Mouse (Mus musculus) stomach, embryonic 16.5 days (tissue): Measurements from ENCODE around the gene Vkorc1. TPM values are rescaled to one million over a fixed set of nuclear protein-coding genes. Genes with fewer than 3 reads are reported as not detected.
"Not testable (repeated sequence)": the region's sequence is repeated elsewhere in the genome, so short reads cannot be mapped to it uniquely, and the experiment has no call there.

Experiments used
- ATAC-seq: fragments of 200-750 bp; cut with Nextera tagmentation; 2 replicates; pipeline ENCODE4 v1.8.0; 2017; ENCODE audit warnings: moderate number of reproducible peaks, moderate TSS enrichment; ENCODE audit not compliant: insufficient read depth, low FRiP score
- H3K27ac ChIP-seq: fragments of 300-500 bp; sonication (generic); 2 replicates; pipeline ENCODE4 v1.5.1; 2014; ENCODE audit warnings: low read length
- H3K27me3 ChIP-seq: fragments of 300-500 bp; sonication (generic); 2 replicates; pipeline ENCODE4 v1.6.1; 2014; ENCODE audit warnings: low read length, control low read depth, mixed read lengths; ENCODE audit not compliant: control insufficient read depth, insufficient read depth
- H3K36me3 ChIP-seq: fragments of 300-500 bp; sonication (generic); 2 replicates; pipeline ENCODE4 v1.6.1; 2014; ENCODE audit warnings: low read length; ENCODE audit not compliant: control insufficient read depth, insufficient read depth
- H3K4me1 ChIP-seq: fragments of 300-500 bp; sonication (generic); 2 replicates; pipeline ENCODE4 v1.6.1; 2014; ENCODE audit warnings: low read length, control low read depth, mixed read lengths; ENCODE audit not compliant: control insufficient read depth, insufficient read depth
- H3K4me2 ChIP-seq: fragments of 300-500 bp; sonication (generic); 2 replicates; pipeline ENCODE4 v1.6.1; 2014; ENCODE audit warnings: low read depth, low read length, mixed read lengths
- H3K4me3 ChIP-seq: fragments of 300-500 bp; sonication (generic); replicated peaks from 2 replicates; pipeline ENCODE4 v1.5.1; 2014; ENCODE audit warnings: mild to moderate bottlenecking, low read length
- H3K9ac ChIP-seq: fragments of 300-500 bp; sonication (generic); 2 replicates; pipeline ENCODE4 v1.6.1; 2014; ENCODE audit warnings: low read length
- H3K9me3 ChIP-seq: fragments of 300-500 bp; sonication (generic); replicated peaks from 2 replicates; pipeline ENCODE4 v1.6.1; 2016; ENCODE audit warnings: low read length, control low read depth; ENCODE audit not compliant: control insufficient read depth
- WGBS: fragments of 180-500 bp; shearing (Covaris S2); extraction: QIAGEN DNeasy Blood & Tissue Kit; methylation state at CpG from one replicate; pipeline ENCODE4 v1.1.7; 2014; 5-methylcytosine and 5-hydroxymethylcytosine counted together
- polyA plus RNA-seq: library from polyadenylated mRNA; unstranded; fragments of >200 nt; fragmentation: Nextera tagmentation; extraction: Ambion mirVana; gene quantifications from 2 replicates; pipeline ENCODE4 v1.2.1, GENCODE M21; 2015

The Vkorc1 gene
- 179 and 184 TPM in 2 replicates for polyA plus RNA-seq

GRCm38 (mm10) chr7:127895442-127895841 is at the start of gene Vkorc1, which contains the start of gene Gm21974:
Vkorc1 (minus strand) TSS chr7:127895617.
Gm21974 (minus strand) TSS chr7:127895454.
- peak within 1 kb of the TSS; percentile 82 for H3K9ac ChIP-seq
- H3K36me3 ChIP-seq: no peaks in the 10 kb centered on the region
- WGBS: 0% methylated on average over 26 of the region's 26 CpGs
- ATAC-seq: peak; percentile 97
- peak within 1 kb of the TSS; percentile 79 for H3K4me3 ChIP-seq
- no peaks in the 10 kb centered on the region for H3K27me3 ChIP-seq
- peaks cover 7% of the 10 kb centered on the region for H3K4me1 ChIP-seq
- no peaks in the 10 kb centered on the region for H3K9me3 ChIP-seq
- peak within 1 kb of the TSS; percentile 83 for H3K4me2 ChIP-seq
- peak within 1 kb of the TSS; percentile 87 for H3K27ac ChIP-seq

DNA sequence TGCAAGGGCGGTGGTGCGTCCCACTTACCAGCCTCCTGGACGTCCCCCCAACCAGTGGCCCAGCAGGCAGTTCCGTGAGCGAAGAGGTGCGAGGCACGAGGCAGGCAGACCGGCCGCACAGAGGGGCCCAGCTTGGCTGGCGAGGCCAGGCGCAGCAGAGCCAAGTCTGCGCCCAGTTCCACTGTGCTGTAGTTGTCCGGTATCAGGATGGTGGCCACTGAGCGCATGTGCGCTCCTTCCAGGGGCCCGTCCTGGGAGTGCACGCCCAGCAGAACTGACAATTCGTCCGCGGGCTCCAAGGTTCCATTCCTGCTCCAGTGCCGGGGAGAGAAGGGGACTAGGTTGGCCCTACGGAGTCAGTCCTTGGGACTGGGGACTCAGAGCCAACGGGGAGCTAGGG is 49.2 kb upstream of the Vkorc1 start:
- no peak overlapping the region for H3K27ac ChIP-seq
- no peak overlapping the region for H3K4me2 ChIP-seq
- no peaks in the 10 kb centered on the region for H3K9me3 ChIP-seq
- ATAC-seq: peak; percentile 52
- H3K36me3 ChIP-seq: no peaks in the 10 kb centered on the region
- H3K4me1 ChIP-seq: no peaks in the 10 kb centered on the region
- H3K9ac ChIP-seq: no peak overlapping the region; the same call in 1 of the 2 replicates
- H3K27me3 ChIP-seq: peaks cover 7% of the 10 kb centered on the region
- 0 out of 2 replicates have a peak overlapping the region, but pooled peaks have one; percentile 5 for H3K4me3 ChIP-seq
- 7% methylated on average over 23 of the region's 23 CpGs for whole genome bisulfite sequencing

DNA sequence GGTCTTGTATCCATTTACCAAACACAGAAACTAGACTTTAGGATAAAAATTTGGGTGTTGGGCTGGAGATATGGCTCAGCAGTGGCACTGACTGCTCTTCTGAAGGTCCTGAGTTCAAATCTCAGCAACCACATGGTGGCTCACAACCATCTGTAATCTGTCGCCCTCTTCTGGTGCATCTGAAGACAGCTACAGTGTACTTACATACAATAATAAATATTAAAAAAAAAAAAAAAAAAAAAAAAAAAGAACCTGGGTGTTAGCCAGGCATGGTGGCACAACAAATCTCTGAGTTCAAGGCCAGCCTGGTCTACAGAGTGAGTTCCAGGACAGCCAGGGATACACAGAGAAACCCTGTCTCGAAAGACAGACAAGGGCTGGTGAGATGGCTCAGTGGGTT is 46.7 kb upstream of the Vkorc1 start:
- H3K27ac ChIP-seq, H3K36me3 ChIP-seq, H3K4me3 ChIP-seq, H3K27me3 ChIP-seq, H3K4me1 ChIP-seq, H3K9ac ChIP-seq, H3K4me2 ChIP-seq, H3K9me3 ChIP-seq, ATAC-seq: not testable (repeated sequence)
- WGBS: 40% methylated on average over 2 of the region's 2 CpGs

GRCm38 (mm10) chr7:127936216-127936884 is 40.9 kb upstream of the Vkorc1 start:
- WGBS: 54% methylated on average over 18 of the region's 18 CpGs
- H3K27ac ChIP-seq: peak overlapping the region; percentile 73; the same call in 1 of the 2 replicates
- H3K9ac ChIP-seq: peak overlapping the region; percentile 78
- H3K27me3 ChIP-seq: no peaks in the 10 kb centered on the region
- H3K4me1 ChIP-seq: peaks cover 31% of the 10 kb centered on the region
- no peaks in the 10 kb centered on the region for H3K36me3 ChIP-seq
- peak overlapping the region; percentile 70 for H3K4me3 ChIP-seq
- ATAC-seq: no peak
- H3K9me3 ChIP-seq: no peaks in the 10 kb centered on the region
- H3K4me2 ChIP-seq: peak overlapping the region; percentile 69

DNA sequence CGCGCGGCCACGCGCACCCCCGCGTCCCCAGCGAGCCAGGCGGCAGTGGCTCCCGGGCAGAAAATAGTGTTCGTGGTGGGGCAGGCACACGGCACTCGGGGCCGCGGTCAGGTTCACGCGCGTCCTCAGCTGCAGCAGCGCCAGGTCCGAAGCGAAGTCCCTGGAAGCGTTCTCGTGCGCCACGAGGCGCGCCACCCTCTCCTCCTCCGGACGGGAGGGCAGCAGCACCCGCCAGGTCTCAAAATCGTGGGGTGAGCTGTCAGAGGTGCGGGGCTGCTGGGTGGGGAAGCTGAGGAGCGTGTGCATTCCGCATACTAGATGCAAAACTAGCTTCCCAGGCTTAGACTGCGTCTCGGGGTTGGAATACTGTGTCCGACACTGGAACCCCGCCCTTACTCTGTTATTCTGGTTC is 40.3 kb upstream of the Vkorc1 start:
- Histone ChIP-seq H3K27ac (peak overlapping the region; percentile 73), H3K4me3 (peak overlapping the region; percentile 70), H3K9ac (peak overlapping the region; percentile 78), H3K9me3 (no peaks in the 10 kb centered on the region), H3K4me1 (peaks cover 35% of the 10 kb centered on the region), H3K27me3 (no peaks in the 10 kb centered on the region), H3K4me2 (peak overlapping the region; percentile 69), H3K36me3 (no peaks in the 10 kb centered on the region)
- WGBS: under 1% methylated on average over 38 of the region's 38 CpGs
- peak; percentile 17; the same call in 1 of the 2 replicates for ATAC-seq

DNA sequence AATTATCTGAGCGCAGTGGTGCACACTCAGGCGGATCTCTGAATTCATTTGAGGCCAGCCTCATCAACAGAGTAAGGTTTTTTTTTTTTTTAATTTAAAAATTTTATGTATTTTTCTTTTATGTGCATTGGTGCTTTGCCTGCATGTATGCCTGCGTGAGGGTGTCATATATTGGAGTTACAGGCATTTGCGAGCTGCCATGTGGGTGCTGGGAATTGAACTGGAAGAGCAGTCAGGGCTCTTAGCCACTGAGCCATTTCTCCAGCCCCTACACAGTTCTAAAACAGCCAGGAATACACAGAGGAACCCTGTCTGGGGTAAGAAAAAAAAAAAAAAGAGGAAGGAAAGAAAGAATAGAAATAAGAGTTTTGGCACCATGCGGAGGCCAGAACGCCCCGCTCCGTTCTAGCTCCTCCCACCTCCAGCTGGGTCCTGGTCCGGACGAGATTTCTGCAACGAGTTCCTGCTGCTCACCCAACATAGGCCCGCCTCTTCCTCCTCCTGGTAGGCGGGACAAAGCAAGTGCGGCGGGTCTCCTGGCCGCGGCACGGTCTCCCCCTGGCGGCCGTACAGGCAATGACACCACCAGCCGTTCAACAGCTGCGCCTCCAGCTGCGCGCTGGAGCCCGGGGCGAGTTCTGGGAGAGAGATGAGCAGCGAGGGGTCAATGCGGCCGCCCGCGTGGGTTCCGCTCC is 39.8 kb upstream of the Vkorc1 start:
- peak overlapping the region; percentile 70 for H3K4me3 ChIP-seq
- peak overlapping the region; percentile 78 for H3K9ac ChIP-seq
- H3K4me2 ChIP-seq: peak overlapping the region; percentile 69
- 6% methylated on average over 32 of the region's 32 CpGs for WGBS
- ATAC-seq: peak; percentile 91
- no peaks in the 10 kb centered on the region for H3K9me3 ChIP-seq
- H3K27ac ChIP-seq: peak overlapping the region; percentile 73
- H3K4me1 ChIP-seq: peaks cover 35% of the 10 kb centered on the region
- H3K27me3 ChIP-seq: no peaks in the 10 kb centered on the region
- H3K36me3 ChIP-seq: no peaks in the 10 kb centered on the region

DNA sequence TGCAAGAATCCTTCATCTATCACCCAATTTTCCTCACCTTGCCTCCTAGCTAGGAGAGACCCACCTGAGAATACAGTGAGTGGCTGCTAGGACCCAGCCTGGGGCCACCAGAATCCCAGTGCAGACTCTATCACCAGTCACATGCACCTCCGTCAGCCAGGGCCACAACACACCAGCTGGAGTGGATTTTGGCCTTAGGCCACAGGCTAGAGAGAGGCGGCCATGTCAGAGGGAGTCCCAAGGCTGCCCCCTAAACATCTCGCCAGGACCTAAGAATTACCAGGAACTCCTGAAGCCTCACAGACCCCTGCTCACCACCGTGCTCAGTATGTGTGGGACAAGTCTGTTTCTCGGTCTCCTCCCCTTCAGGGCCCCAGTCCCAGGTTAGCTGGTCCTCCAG is 38.7 kb upstream of the Vkorc1 start:
- 82% methylated on average over 5 of the region's 5 CpGs for WGBS
- Histone ChIP-seq H3K9ac (peak overlapping the region; percentile 49), H3K4me3 (no peak overlapping the region), H3K36me3 (no peaks in the 10 kb centered on the region), H3K9me3 (no peaks in the 10 kb centered on the region), H3K4me2 (no peak overlapping the region), H3K27me3 (no peaks in the 10 kb centered on the region), H3K27ac (0 out of 2 replicates have a peak overlapping the region, but pooled peaks have one; percentile 11), H3K4me1 (peaks cover 35% of the 10 kb centered on the region)
- no peak for ATAC-seq

DNA sequence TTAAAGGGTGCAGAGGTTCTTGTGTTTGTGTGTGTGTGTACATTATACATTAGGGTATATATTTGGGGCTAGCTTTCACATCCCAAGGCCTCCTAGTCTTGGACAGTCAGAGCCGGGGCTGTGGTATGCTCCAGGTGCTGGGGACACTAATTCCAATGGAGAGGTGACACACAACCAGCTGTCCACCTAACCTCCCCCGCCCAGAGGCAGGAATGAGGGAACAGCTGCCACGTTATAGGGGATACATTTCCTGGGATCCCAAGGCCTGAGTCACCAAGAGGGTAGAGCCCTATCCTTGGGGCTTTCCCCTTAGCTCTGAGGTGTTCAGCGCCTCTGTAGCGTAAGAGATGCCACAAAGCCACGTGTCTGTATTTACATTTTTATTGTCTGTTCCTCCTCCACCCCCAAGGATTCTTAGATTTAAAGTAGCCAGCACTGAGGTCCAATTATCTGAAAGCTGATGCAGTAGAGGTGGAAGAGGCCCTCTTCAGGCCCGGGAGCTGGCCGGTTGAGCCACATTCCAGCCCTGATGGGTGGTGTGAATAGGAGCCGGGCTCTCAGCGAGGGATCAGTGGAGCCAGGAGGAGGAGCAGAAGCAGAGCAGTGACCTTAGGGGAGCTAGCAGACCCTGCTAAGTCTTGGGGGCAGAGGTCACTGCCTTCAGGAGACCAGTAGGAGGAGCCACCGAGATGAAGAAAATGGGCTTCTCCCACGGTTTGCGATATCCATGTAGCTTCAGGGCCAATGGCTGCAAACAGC is 37.0 kb upstream of the Vkorc1 start:
- Histone ChIP-seq H3K9ac (peak overlapping the region; percentile 55), H3K36me3 (no peaks in the 10 kb centered on the region), H3K27me3 (no peaks in the 10 kb centered on the region), H3K4me1 (peaks cover 35% of the 10 kb centered on the region), H3K4me2 (peak overlapping the region; percentile 33), H3K27ac (peak overlapping the region; percentile 89), H3K4me3 (no peak overlapping the region), H3K9me3 (no peaks in the 10 kb centered on the region)
- 27% methylated on average over 13 of the region's 13 CpGs for WGBS
- no peak for ATAC-seq
